Mouse (Mus musculus): ENCODE measurements around the gene Gm12185.
"Not testable (repeated sequence)": the region's sequence is repeated elsewhere in the genome, so short reads cannot be mapped to it uniquely, and the experiment has no call there.

DNA sequence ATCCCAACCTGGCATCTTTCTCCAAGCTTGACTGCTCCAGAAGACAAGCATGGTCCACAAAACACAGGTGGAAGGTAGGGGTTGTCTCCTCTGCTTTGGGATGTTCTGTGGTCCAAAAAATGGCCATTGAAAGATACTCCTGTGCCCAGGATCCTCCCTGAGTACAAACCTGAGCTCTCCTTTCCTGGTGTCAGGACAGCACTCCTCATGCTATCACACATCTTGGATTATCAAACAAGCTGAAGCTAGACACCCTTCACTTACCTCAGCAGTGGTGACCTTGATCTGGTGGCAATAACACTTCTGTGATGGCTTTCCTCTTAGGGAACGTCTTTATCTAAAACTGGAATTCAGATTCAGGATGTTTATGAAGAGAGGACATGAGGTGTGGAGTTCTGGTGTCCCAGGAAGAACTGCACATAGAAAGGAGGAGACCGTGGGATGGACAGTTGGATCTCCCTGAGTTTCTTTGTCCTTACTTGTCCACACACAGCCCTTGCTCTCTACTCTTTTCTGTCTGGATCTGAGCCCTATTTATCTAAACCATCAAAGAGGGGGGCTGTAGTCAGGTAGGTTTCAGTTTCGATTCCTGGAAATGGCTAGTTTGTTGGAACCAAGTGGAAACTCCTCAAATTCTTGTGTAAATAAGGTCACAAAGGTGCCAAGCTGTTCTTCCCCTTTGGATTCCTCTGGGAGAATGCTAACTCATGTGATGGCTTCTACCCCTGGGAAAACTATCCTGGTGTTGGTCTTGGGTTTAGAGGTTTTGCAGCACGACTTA lies at the start of gene Gm12185:
- not testable (repeated sequence) for TF ChIP-seq EP300, CTCF (IDR thresholded peaks at IDR 0.05; ENCODE audit: low read depth)
